In genomic region chr5:106416550-106416949, GRCm38 (mm10) we compare ENCODE assay signal across 17 mouse cellular contexts. TPM values are rescaled to one million over a fixed set of nuclear protein-coding genes. Genes with fewer than 3 reads are reported as not detected.
DNase-seq lines count a peak whose midpoint lies in the region; ATAC-seq and TF ChIP-seq lines count a peak whose summit lies in the region.
"Had no signal": no experiment of that assay in that cellular context is flagged by ENCODE, and none has a peak within 500 bp of the region (broad histone marks: within the 10 kb centered on the region; RNA-seq: fewer than 3 reads in every experiment).

No protein-coding gene starts in this region.

- no peak for TF ChIP-seq EP300 in liver, postnatal 0 days (IDR thresholded peaks at IDR 0.05; ENCODE audit: low read depth)

- no peak overlapping the region for H3K27ac ChIP-seq in kidney, embryonic 16.5 days (ENCODE audit: low read length)
- H3K27ac ChIP-seq in liver, postnatal 0 days (ENCODE audit: low read depth) = no peak overlapping the region
- H3K27ac ChIP-seq in liver, embryonic 11.5 days (ENCODE audit: low read depth, low read length) = no peak overlapping the region
- no peak overlapping the region for H3K27ac ChIP-seq in intestine, embryonic 16.5 days (ENCODE audit: low read length)
- H3K27ac ChIP-seq in stomach, embryonic 15.5 days = no peak overlapping the region
- H3K27ac ChIP-seq in heart, embryonic 11.5 days (ENCODE audit: low read depth, low read length) = no peak overlapping the region
- H3K27ac ChIP-seq: embryonic facial prominence, embryonic 10.5 days; forebrain, embryonic 13.5 days; heart, adult 2 months had no signal

- H3K27me3 ChIP-seq in kidney, embryonic 16.5 days (ENCODE audit: insufficient read depth, low read length) = peaks cover under 1% of the 10 kb centered on the region; the same call in 1 of the 2 replicates
- no peaks in the 10 kb centered on the region for H3K27me3 ChIP-seq in liver, postnatal 0 days (ENCODE audit: insufficient read depth, low read length)
- no peaks in the 10 kb centered on the region for H3K27me3 ChIP-seq in liver, embryonic 11.5 days (replicated peaks; ENCODE audit: control insufficient read depth, insufficient read depth, low read length)
- H3K27me3 ChIP-seq in intestine, embryonic 16.5 days (replicated peaks; ENCODE audit: control insufficient read depth, insufficient read depth, low read length) = no peaks in the 10 kb centered on the region
- no peaks in the 10 kb centered on the region for H3K27me3 ChIP-seq in stomach, embryonic 15.5 days (replicated peaks)
- no peaks in the 10 kb centered on the region for H3K27me3 ChIP-seq in heart, embryonic 11.5 days (ENCODE audit: control insufficient read depth, insufficient read depth, low read length)
- H3K27me3 ChIP-seq: heart, embryonic 12.5 days had no signal

- H3K4me1 ChIP-seq in kidney, embryonic 16.5 days (ENCODE audit: insufficient read depth, low read length) = no peaks in the 10 kb centered on the region
- H3K4me1 ChIP-seq in liver, postnatal 0 days (ENCODE audit: insufficient read depth) = no peaks in the 10 kb centered on the region
- no peaks in the 10 kb centered on the region for H3K4me1 ChIP-seq in liver, embryonic 11.5 days (replicated peaks; ENCODE audit: control insufficient read depth, insufficient read depth, low read length)
- H3K4me1 ChIP-seq in intestine, embryonic 16.5 days (ENCODE audit: control insufficient read depth, insufficient read depth, low read length) = no peaks in the 10 kb centered on the region
- no peaks in the 10 kb centered on the region for H3K4me1 ChIP-seq in stomach, embryonic 15.5 days
- no peaks in the 10 kb centered on the region for H3K4me1 ChIP-seq in heart, embryonic 11.5 days (ENCODE audit: control insufficient read depth, insufficient read depth, low read length)
- H3K4me1 ChIP-seq: forebrain, embryonic 13.5 days; heart, embryonic 12.5 days had no signal

- 59% methylated on average over 6 of the region's 6 CpGs for WGBS in kidney, embryonic 16.5 days
- WGBS in liver, postnatal 0 days (ENCODE audit: insufficient replicate concordance) = 52% methylated on average over 6 of the region's 6 CpGs
- WGBS in liver, embryonic 11.5 days = 65% methylated on average over 6 of the region's 6 CpGs
- 45% methylated on average over 6 of the region's 6 CpGs for WGBS in intestine, embryonic 16.5 days
- 46% methylated on average over 6 of the region's 6 CpGs for WGBS in stomach, embryonic 15.5 days
- WGBS in heart, embryonic 11.5 days (ENCODE audit: insufficient replicate concordance) = 62% methylated on average over 6 of the region's 6 CpGs

- H3K4me3 ChIP-seq in kidney, embryonic 16.5 days (ENCODE audit: low read length) = no peak overlapping the region
- H3K4me3 ChIP-seq in liver, postnatal 0 days (ENCODE audit: low read depth, low read length) = no peak overlapping the region
- H3K4me3 ChIP-seq in liver, embryonic 11.5 days (ENCODE audit: low read depth, low read length) = no peak overlapping the region
- H3K4me3 ChIP-seq in intestine, embryonic 16.5 days (ENCODE audit: low read length) = no peak overlapping the region
- H3K4me3 ChIP-seq in stomach, embryonic 15.5 days (replicated peaks) = no peak overlapping the region
- H3K4me3 ChIP-seq in heart, embryonic 11.5 days (ENCODE audit: low read depth, low read length) = no peak overlapping the region
- H3K4me3 ChIP-seq: embryonic facial prominence, embryonic 10.5 days; forebrain, embryonic 13.5 days; heart, adult 2 months; heart, embryonic 12.5 days had no signal

- no peak for ATAC-seq in kidney, embryonic 16.5 days (ENCODE audit: low FRiP score, low TSS enrichment)
- ATAC-seq in liver, postnatal 0 days = peak; percentile 45
- no peak for ATAC-seq in liver, embryonic 11.5 days (replicated peaks; ENCODE audit: low FRiP score)
- ATAC-seq in intestine, embryonic 16.5 days = peak; percentile 77
- ATAC-seq in stomach, embryonic 15.5 days (ENCODE audit: insufficient read depth, low FRiP score, low read depth) = peak; percentile 66; the same call in 1 of the 2 replicates
- ATAC-seq in heart, embryonic 11.5 days (replicated peaks; ENCODE audit: insufficient number of reproducible peaks, low FRiP score, low TSS enrichment) = no peak
- ATAC-seq: forebrain, embryonic 13.5 days had no signal

- no peak overlapping the region for H3K4me2 ChIP-seq in kidney, embryonic 16.5 days (replicated peaks; ENCODE audit: low read depth, low read length)
- no peak overlapping the region for H3K4me2 ChIP-seq in liver, postnatal 0 days (ENCODE audit: low read depth, low read length)
- H3K4me2 ChIP-seq in liver, embryonic 11.5 days = no peak overlapping the region
- H3K4me2 ChIP-seq in intestine, embryonic 16.5 days (ENCODE audit: low read depth, low read length) = no peak overlapping the region
- no peak overlapping the region for H3K4me2 ChIP-seq in stomach, embryonic 15.5 days
- H3K4me2 ChIP-seq in heart, embryonic 11.5 days = no peak overlapping the region
- H3K4me2 ChIP-seq: forebrain, embryonic 13.5 days; heart, embryonic 12.5 days had no signal

- H3K9me3 ChIP-seq in kidney, embryonic 16.5 days (ENCODE audit: low read length) = no peaks in the 10 kb centered on the region
- H3K9me3 ChIP-seq in liver, postnatal 0 days (ENCODE audit: low read length) = no peaks in the 10 kb centered on the region
- H3K9me3 ChIP-seq in liver, embryonic 11.5 days (ENCODE audit: control insufficient read depth, low read length) = no peaks in the 10 kb centered on the region
- H3K9me3 ChIP-seq in intestine, embryonic 16.5 days (ENCODE audit: control insufficient read depth, low read length) = no peaks in the 10 kb centered on the region
- no peaks in the 10 kb centered on the region for H3K9me3 ChIP-seq in stomach, embryonic 15.5 days
- no peaks in the 10 kb centered on the region for H3K9me3 ChIP-seq in heart, embryonic 11.5 days (replicated peaks; ENCODE audit: control insufficient read depth, low read length)
- H3K9me3 ChIP-seq: embryonic facial prominence, embryonic 10.5 days; forebrain, embryonic 13.5 days; heart, embryonic 12.5 days had no signal

- no peak overlapping the region for H3K9ac ChIP-seq in kidney, embryonic 16.5 days (replicated peaks; ENCODE audit: low read length)
- no peak overlapping the region for H3K9ac ChIP-seq in liver, postnatal 0 days (replicated peaks)
- H3K9ac ChIP-seq in liver, embryonic 11.5 days (ENCODE audit: low read depth, low read length) = no peak overlapping the region
- H3K9ac ChIP-seq in intestine, embryonic 16.5 days (ENCODE audit: low read depth, low read length) = no peak overlapping the region
- H3K9ac ChIP-seq in stomach, embryonic 15.5 days = no peak overlapping the region
- H3K9ac ChIP-seq in heart, embryonic 11.5 days (ENCODE audit: low read depth, low read length) = no peak overlapping the region
- H3K9ac ChIP-seq: forebrain, embryonic 13.5 days; forebrain, postnatal 0 days; heart, embryonic 12.5 days had no signal

- DNase-seq in kidney, adult 9 months = peak; percentile 57
- no peak for DNase-seq in liver, postnatal 0 days
- no peak for DNase-seq in liver, embryonic 11.5 days (ENCODE audit: low spot score)
- DNase-seq in MN1 (ENCODE audit: low spot score) = no peak
- DNase-seq: forebrain, postnatal 0 days; gastrocnemius, postnatal 14 days; heart, adult 2 months had no signal

- no peaks in the 10 kb centered on the region for H3K36me3 ChIP-seq in kidney, embryonic 16.5 days (ENCODE audit: insufficient read depth, low read length)
- no peaks in the 10 kb centered on the region for H3K36me3 ChIP-seq in liver, postnatal 0 days (replicated peaks; ENCODE audit: insufficient read depth, low read length)
- H3K36me3 ChIP-seq in liver, embryonic 11.5 days (ENCODE audit: control insufficient read depth, insufficient read depth, low read length) = no peaks in the 10 kb centered on the region
- H3K36me3 ChIP-seq in intestine, embryonic 16.5 days (ENCODE audit: control insufficient read depth, insufficient read depth, low read length) = no peaks in the 10 kb centered on the region
- no peaks in the 10 kb centered on the region for H3K36me3 ChIP-seq in stomach, embryonic 15.5 days
- H3K36me3 ChIP-seq in heart, embryonic 11.5 days (ENCODE audit: control insufficient read depth, insufficient read depth, low read length) = no peaks in the 10 kb centered on the region
- H3K36me3 ChIP-seq: embryonic facial prominence, embryonic 10.5 days; heart, embryonic 12.5 days had no signal

- no peak for TF ChIP-seq CTCF in liver, postnatal 0 days (IDR thresholded peaks at IDR 0.05; ENCODE audit: low read depth)

RNA-seq across cellular contexts. Expression of gene Barhl2, which starts 41.4 kb away (rescaled TPM):
- polyA plus RNA-seq in kidney, embryonic 16.5 days (2015; fragmentation: Nextera tagmentation; extraction: Ambion mirVana) = not detected in 2 replicates
- not detected in 2 replicates for polyA plus RNA-seq in liver, postnatal 0 days (2015; fragmentation: Nextera tagmentation; extraction: Ambion mirVana)
- not detected in 2 replicates for polyA plus RNA-seq in liver, embryonic 11.5 days (2014; fragmentation: Nextera tagmentation; extraction: Ambion mirVana)
- polyA plus RNA-seq in intestine, embryonic 16.5 days (2015; fragmentation: Nextera tagmentation; extraction: Ambion mirVana) = not detected in 2 replicates
- polyA plus RNA-seq in stomach, embryonic 15.5 days (2015; fragmentation: Nextera tagmentation; extraction: Ambion mirVana) = not detected in 2 replicates
- polyA plus RNA-seq in heart, embryonic 11.5 days (2014; fragmentation: Nextera tagmentation; extraction: Ambion mirVana) = not detected in 2 replicates
- polyA plus RNA-seq: embryonic facial prominence, embryonic 14.5 days; gonadal fat pad, adult 2 months; heart, adult 2 months; heart, embryonic 12.5 days; heart, embryonic 16.5 days had no signal

Comparison
In these comparisons a context has a peak if more than half of its experiments do, and no peak if none do; other contexts are left out.
1. ATAC-seq: peak in liver, postnatal 0 days (single experiment), intestine, embryonic 16.5 days (single experiment) and stomach, embryonic 15.5 days (single experiment); none in kidney, embryonic 16.5 days (single experiment), liver, embryonic 11.5 days (single experiment) and heart, embryonic 11.5 days (single experiment).